Mouse (Mus musculus) heart, postnatal 0 days (tissue): ENCODE results near the gene Bicdl2.

ENCODE experiments used
- CTCF ChIP-seq: IDR thresholded peaks from 2 replicates; pipeline ENCODE4 v1.5.1; 2016; ENCODE audit warnings: antibody characterized with exemption, control low read depth, low read depth
- EP300 ChIP-seq: IDR thresholded peaks from 2 replicates; pipeline ENCODE4 v1.6.1; 2016; ENCODE audit warnings: antibody characterized with exemption, low read depth

DNA sequence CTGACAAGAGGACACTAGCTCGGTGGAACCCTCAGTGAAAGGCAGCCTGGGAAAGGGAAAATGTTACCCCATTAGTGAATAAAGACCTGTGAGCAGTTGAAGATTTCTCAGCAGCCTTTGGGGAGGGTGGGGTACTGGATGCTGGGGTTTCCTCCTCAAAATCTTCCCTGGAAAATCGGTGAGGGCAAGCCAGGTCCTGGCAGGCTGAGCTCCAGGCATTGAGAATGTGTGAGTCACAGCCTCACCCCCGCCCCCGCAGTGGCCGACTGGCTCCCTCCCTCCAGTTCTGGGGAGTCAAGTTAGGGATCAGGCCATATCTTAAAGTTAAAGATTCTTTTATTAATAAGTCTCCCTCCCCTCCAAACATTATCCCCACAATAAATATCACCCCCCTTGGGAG, 14.8 kb downstream of the Bicdl2 start:
- TF ChIP-seq CTCF (no peak), EP300 (0 out of 2 replicates have a peak, but pooled peaks have one; percentile 13)
